Mouse (Mus musculus) small intestine, adult 2 months (tissue): ENCODE measurements around the gene Ssr2. TPM values are rescaled to one million over a fixed set of nuclear protein-coding genes. Genes with fewer than 3 reads are reported as not detected.

ENCODE experiments used
- H3K27ac ChIP-seq: fragments of 200-500 bp; 2 replicates; pipeline ENCODE4 v1.5.1; 2012; ENCODE audit warnings: low read depth, low read length, control low read depth, inconsistent platforms; ENCODE audit not compliant: insufficient read depth
- H3K27me3 ChIP-seq: fragments of 200-500 bp; 2 replicates; pipeline ENCODE4 v1.6.1; 2012; ENCODE audit warnings: mild to moderate bottlenecking, moderate library complexity, low read length, inconsistent platforms; ENCODE audit not compliant: control insufficient read depth, insufficient read depth
- H3K36me3 ChIP-seq: fragments of 200-500 bp; 2 replicates; pipeline ENCODE4 v1.6.1; 2012; ENCODE audit warnings: mild to moderate bottlenecking, low read length, control low read depth, inconsistent platforms; ENCODE audit not compliant: control insufficient read depth, insufficient read depth
- H3K4me1 ChIP-seq: fragments of 200-500 bp; 2 replicates; pipeline ENCODE4 v1.6.1; 2012; ENCODE audit warnings: low read length, inconsistent platforms, mixed read lengths; ENCODE audit not compliant: control insufficient read depth, insufficient read depth, insufficient read length
- H3K4me3 ChIP-seq: fragments of 200-500 bp; 2 replicates; pipeline ENCODE4 v1.5.1; 2012; ENCODE audit warnings: low read depth, mild to moderate bottlenecking, control low read depth, inconsistent platforms, low read length, moderate library complexity
- CTCF ChIP-seq: fragments of 200-500 bp; IDR thresholded peaks from 2 replicates; pipeline ENCODE4 v1.5.1; 2012; ENCODE audit warnings: low read depth, mild to moderate bottlenecking, control low read depth, inconsistent platforms, low read length, moderate library complexity, mixed read lengths; ENCODE audit not compliant: insufficient replicate concordance, insufficient read length; ENCODE audit errors: extremely low read depth
- POLR2A ChIP-seq: fragments of 200-500 bp; IDR thresholded peaks from 2 replicates; pipeline ENCODE4 v1.6.1; 2012; ENCODE audit warnings: low read depth, mild to moderate bottlenecking, control low read depth, inconsistent platforms, low read length, moderate library complexity
- WGBS: fragments of 180-500 bp; shearing (Covaris S2); methylation state at CpG from one replicate; pipeline ENCODE4 v1.1.7; 2018; 5-methylcytosine and 5-hydroxymethylcytosine counted together
- polyA plus RNA-seq: library from polyadenylated mRNA; depleted of rRNA; stranded (reverse); fragments of >200 nt; gene quantifications from 2 replicates; pipeline ENCODE4 v1.2.3, GENCODE M21; 2012

The Ssr2 gene
- polyA plus RNA-seq, 1 experiment: 182 TPM

DNA sequence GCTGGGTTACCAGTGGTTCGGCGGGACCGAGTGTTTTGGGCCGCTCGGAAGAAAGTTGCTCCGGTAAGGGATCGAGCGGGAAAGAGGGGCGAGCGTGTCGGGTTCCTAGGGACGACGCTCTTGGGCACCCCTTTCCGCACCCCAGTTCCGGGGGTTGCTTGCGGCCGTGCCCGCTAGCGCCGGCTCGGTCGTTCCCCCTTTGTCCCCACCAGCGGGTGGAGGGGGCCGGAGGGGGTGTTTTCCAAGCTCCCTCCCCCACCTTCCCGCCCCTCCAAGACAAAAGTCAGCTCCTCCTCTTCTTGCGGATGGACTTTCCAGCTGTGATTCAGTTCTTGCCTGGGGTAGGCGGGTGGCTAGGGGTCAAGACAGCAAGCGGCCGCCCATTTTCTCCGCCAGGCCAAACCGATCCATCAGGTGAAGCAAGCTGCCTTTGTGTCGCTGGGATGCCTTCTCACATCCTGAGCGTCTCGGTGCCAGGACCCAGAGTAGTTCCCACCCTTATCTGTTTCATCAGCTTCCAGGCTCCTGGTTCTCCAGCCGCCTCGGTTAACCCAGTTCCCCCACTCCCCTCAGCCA lies 45.9 kb downstream of the Ssr2 start:
- 3% methylated on average over 36 of the region's 36 CpGs for WGBS
- Histone ChIP-seq H3K36me3 (peaks cover 12% of the 10 kb centered on the region), H3K27me3 (no peaks in the 10 kb centered on the region), H3K27ac (peak overlapping the region; percentile 88), H3K4me3 (peak overlapping the region; percentile 69), H3K4me1 (peaks cover 4% of the 10 kb centered on the region)
- TF ChIP-seq POLR2A (no peak), CTCF (no peak)

DNA sequence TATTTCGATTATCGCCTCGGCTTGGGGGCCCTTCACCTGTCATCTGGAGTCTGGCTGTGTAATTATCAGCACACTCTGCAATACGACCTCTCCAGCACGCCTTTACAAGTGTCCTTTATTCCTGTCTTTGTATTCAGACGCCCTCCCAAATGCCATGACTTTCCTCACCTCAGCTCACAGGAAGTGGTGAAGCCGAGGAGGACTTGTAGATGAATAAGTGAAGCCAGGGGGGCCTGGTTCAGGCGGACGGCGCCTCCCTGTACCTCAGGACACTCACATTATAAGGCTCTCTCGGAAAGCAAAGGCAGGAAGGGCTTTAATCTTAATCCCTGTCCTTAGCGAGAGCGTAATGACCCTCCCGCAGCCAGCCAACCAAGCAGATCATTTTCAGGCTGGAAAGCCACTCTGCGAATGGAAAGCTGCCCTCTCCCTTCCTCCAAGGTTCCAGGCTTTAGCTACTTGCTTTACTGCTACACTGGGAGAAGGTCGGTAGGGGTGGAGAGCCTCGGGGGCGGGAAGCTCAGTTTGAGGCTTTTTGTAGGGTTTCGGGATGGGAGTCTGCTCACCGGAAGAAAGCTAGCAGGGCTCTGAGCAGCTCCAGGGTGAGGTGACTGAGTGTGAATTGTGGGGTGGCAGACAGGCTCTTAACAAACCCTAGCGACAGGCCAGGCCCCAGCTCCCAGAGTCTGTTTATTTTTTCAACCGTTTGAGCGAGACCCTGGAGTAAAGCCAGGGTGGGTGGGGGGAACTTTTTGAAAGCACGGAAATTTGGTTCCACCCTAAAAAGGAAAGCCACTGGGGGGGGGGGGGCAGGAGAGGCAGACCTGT lies 46.7 kb downstream of the Ssr2 start:
- Histone ChIP-seq H3K27ac (peak overlapping the region; percentile 88), H3K4me3 (peak overlapping the region; percentile 69), H3K27me3 (no peaks in the 10 kb centered on the region), H3K4me1 (peaks cover 4% of the 10 kb centered on the region), H3K36me3 (peaks cover 10% of the 10 kb centered on the region)
- 24% methylated on average over 24 of the region's 24 CpGs for WGBS
- TF ChIP-seq CTCF (no peak), POLR2A (no peak)

DNA sequence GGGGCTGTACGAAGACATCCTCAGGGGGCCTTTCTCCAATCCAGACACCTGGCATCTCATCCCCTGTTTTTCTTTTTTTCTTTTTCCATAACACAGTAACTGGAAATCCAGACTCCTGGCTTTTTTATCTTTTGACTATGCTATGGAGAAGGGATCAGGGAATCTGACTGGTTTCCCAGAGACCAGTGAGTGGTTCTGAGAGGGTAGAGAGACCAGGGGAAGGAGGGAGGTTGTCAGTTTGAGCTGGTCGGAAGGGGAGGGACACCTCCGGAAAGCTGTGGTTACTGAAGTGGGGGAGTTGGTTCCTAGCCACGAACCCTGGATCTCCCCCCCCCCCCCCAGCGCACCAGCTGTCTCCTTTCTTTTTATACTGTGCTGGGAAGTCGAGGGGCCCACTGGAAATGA lies 47.3 kb downstream of the Ssr2 start:
- 35% methylated on average over 6 of the region's 6 CpGs for WGBS
- H3K27me3 ChIP-seq: no peaks in the 10 kb centered on the region
- peaks cover 8% of the 10 kb centered on the region for H3K36me3 ChIP-seq
- peak overlapping the region; percentile 31 for H3K27ac ChIP-seq
- H3K4me3 ChIP-seq: peak overlapping the region; percentile 69
- no peak for TF ChIP-seq CTCF
- no peak for TF ChIP-seq POLR2A
- H3K4me1 ChIP-seq: peaks cover 4% of the 10 kb centered on the region

DNA sequence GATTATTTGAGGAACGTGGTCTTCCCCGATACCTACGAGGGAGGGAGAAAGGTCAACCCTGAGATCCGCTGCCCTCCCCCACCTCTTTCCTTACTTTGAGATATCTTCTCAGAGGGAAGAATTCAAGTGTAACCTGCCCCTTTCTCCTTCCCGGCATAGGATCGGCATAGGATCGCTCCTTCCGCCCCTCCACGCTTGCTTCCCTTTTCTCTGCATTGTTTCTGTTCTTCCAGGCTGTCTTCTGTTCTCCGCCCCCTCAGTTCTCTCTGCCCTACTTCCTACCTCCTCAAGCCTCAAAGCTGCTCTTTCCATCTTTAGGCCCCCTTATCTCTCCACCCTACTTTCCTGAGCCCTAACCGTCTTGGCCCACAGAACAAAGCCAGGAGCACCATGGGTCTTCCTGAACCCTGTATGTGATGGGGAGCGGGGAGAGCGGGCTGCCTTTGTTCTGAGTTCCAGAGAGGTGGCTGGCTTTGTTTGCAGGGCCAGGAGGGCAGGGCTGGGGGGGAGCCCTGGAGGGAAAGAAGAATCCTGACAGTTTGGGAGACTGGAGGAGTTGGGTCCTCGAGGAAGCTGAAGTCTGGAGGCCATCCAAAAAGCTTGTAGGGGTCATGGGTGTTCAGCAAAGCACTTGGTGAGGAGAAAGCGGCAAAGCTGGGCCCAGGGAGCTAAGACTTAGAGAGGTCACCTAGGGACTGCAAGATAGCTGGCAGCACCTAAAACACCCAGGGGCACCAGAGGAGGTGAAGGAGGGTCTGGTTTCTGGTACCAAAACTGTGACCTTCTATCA lies 47.9 kb downstream of the Ssr2 start:
- peaks cover 4% of the 10 kb centered on the region for H3K4me1 ChIP-seq
- WGBS: 45% methylated on average over 15 of the region's 15 CpGs
- H3K27ac ChIP-seq: peak overlapping the region; percentile 31
- H3K27me3 ChIP-seq: no peaks in the 10 kb centered on the region
- peak overlapping the region; percentile 43 for H3K4me3 ChIP-seq
- H3K36me3 ChIP-seq: peaks cover 11% of the 10 kb centered on the region; the same call in 1 of the 2 replicates
- TF ChIP-seq CTCF (no peak), POLR2A (no peak)

DNA sequence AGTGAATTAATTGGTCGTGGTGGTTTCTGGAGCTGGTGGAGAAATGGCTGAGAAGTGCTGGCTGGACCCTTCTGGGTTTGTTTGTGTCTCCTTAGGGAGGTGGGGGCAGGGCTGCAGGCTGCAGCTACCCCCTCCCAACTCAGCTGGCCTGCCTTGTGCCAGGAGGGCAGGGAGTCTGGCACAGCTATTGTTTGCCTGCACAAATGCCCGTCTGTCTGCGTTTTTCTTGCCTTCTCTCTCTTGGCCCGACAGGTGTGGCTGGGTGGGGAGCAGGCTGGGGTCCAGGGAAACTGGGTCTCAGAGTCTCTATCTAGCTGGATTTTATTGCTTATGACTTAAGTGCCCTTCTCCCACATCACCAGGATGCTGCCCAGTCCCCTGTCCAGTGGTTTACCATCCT lies 48.6 kb downstream of the Ssr2 start:
- Histone ChIP-seq H3K27ac (peak overlapping the region; percentile 18; the same call in 1 of the 2 replicates), H3K4me3 (no peak overlapping the region), H3K4me1 (peaks cover 4% of the 10 kb centered on the region), H3K36me3 (peaks cover 15% of the 10 kb centered on the region; the same call in 1 of the 2 replicates), H3K27me3 (no peaks in the 10 kb centered on the region)
- 14% methylated on average over 4 of the region's 4 CpGs for WGBS
- no peak for TF ChIP-seq CTCF
- TF ChIP-seq POLR2A: no peak

DNA sequence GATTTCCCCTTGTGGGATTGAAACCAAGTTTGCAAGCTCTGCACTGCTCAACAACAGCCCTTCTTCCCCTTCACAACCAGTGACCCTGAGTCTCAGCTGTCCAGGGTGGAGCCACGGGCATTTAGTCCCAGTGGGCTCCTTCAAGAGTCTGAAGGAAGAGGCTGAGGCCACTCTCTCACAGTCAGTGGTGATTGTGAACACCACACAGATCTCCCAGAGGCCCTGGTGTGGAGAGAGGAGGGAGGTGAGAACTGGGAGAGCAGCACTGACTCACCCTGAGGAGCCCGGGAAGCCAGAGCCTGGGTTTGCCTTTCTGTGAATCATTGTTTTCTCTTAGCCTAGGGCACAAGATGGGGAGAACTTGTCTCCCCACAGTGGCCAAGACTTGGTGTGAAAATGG lies 49.3 kb downstream of the Ssr2 start:
- Histone ChIP-seq H3K36me3 (peaks cover 19% of the 10 kb centered on the region), H3K27me3 (no peaks in the 10 kb centered on the region), H3K27ac (0 out of 2 replicates have a peak overlapping the region, but pooled peaks have one; percentile 14), H3K4me3 (no peak overlapping the region), H3K4me1 (peaks cover 4% of the 10 kb centered on the region)
- TF ChIP-seq POLR2A (no peak), CTCF (no peak)
- 59% methylated on average over 2 of the region's 2 CpGs for WGBS
